Mouse (Mus musculus): ENCODE results near the gene Chil4.
"Not testable (repeated sequence)": the region's sequence is repeated elsewhere in the genome, so short reads cannot be mapped to it uniquely, and the experiment has no call there.

DNA sequence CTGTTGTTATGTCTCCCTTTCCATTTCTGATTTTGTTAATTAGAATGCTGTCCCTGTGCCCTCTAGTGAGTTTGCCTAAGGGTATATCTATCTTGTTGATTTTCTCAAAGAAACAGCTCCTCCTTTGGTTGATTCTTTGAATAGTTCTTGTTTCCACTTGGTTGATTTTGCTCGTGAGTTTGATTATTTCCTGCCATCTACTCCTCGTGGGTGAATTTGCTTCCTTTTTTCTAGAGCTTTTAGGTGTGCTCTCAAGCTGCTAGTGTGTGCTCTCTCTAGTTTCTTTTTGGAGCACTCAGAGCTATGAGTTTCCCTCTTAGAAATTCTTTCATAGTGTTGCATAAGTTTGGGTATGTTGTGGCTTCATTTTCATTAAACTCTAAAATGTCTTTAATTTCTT, 44.3 kb downstream of the Chil4 start:
- TF ChIP-seq CTCF (IDR thresholded peaks at IDR 0.05; ENCODE audit: control insufficient read depth, insufficient read depth, insufficient read length); MYOG (IDR thresholded peaks at IDR 0.05; ENCODE audit: control insufficient read depth, extremely low read depth, insufficient read length); USF1 (IDR thresholded peaks at IDR 0.05; ENCODE audit: low read depth); MAX (IDR thresholded peaks at IDR 0.05); MYOD1 (IDR thresholded peaks at IDR 0.05; ENCODE audit: control insufficient read depth, insufficient read length, low read depth); FOSL1 (IDR thresholded peaks at IDR 0.05; ENCODE audit: insufficient read depth, low read length, poor library complexity, severe bottlenecking): not testable (repeated sequence)

Measured in C2C12 (cell line).